Mouse (Mus musculus) spleen, postnatal 14 days (tissue): ENCODE data around the gene Wdfy1.

ENCODE experiments used
- DNase-seq, 2 experiments: peaks; one replicate each; pipeline ENCODE4 v3.0.0; 2021 to 2022; ENCODE audit warnings: low spot score in 2 of 2

Gene Wdfy1

DNA sequence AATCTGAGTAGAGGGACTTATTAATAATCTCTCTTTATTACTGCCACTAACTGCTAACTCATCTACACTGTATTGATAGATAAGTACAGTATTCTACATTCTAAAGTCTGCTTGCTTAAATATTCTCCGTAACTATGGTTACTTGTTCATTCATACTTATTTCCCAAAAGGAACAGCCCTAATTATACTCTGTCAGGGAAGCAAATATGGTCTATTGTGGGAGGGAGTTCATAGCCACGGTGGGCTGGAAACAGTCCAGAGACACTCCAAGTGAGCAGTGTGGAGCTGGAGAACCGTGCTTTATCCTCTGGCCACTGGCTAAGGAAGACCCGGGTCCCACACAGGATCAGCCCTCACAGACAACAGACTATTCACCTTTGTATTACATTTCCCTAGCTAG is 65.3 kb downstream of the Wdfy1 start:
- no peak for DNase-seq

GRCm38 (mm10) chr1:79710216-79710615 is 65.7 kb downstream of the Wdfy1 start:
- DNase-seq: no peak

DNA sequence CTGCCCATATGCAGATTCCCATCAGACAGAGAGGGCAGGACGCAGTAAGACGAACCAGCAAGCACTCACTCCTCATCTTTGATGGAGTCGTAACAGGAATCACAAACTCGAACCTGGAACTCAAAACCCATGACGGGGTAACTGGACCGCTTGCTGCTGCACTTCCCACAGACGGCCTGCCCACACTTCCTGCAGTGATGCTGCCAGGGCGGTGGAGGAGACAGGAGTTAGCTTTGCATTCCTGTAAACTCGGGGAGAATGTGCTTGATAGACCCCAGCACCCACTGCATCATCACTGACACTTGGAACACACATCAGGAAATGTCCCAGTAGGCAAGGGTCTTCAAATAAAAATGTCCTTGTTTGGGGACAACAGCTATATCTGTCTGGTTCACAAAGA is 68.6 kb downstream of the Wdfy1 start:
- DNase-seq: no peak

- DNase-seq: no peak
These were observed 69.2 kb downstream of the Wdfy1 start for GRCm38 (mm10) chr1:79706707-79707106.

GRCm38 (mm10) chr1:79704672-79705071 is 71.3 kb downstream of the Wdfy1 start:
- no peak for DNase-seq

DNA sequence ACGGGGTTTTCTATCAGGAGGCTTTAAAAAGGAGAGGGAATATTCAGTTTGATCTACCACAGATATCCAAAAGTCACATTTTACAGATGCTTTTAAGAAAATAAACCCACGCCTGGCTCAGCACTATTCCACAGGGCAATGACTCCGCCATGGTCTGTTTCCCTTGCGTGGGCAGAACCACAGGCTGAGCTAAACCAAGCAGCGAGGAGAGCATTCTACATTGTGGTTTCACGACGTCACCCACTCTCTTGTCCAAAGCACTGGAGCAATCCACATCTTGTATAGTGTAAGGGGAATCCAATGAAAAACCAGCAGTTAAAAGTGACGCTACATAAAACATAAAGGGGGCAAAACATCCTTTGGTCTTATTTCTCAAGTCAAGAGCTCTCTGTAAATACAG is 72.4 kb downstream of the Wdfy1 start:
- DNase-seq: no peak

DNA sequence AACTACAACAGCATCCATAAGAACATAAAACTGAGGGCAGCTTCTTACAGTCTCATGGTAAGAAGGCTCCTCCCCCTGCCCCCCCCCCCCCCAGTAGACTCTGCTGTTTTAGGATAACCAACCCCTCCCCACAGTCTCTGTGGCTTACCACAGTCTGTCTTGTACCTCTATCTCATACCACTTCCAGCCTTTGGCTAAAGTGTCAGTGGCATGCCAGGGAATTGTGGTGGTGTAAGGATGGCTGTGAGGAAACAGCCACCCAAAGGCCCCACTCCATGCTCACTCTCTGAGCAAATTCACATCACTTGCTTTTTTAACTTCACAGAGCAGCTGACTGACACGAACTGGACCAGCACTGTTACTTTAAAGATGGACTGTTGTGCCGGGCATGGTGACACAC is 77.4 kb downstream of the Wdfy1 start:
- DNase-seq: no peak

GRCm38 (mm10) chr1:79697382-79697781 is 78.6 kb downstream of the Wdfy1 start:
- no peak for DNase-seq

DNA sequence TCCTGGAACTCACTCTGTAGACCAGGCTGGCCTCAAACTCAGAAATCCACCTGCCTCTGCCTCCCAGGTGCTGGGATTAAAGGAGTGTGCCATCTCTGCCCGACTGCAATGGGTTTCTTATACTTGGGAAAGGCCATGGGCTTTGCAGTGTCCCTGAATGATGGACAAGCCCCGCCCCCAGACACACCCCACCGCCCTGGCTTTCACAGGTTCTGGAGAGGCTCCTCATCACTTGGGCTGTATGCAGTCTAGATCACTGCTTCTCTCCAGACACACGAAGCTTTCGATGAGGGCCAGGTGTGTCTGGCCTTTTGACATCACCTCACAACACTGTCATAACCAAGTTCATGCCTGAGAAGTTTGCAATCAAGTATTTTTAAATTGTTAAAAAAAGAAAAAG is 79.0 kb downstream of the Wdfy1 start:
- DNase-seq: no peak

GRCm38 (mm10) chr1:79692482-79692881 is 83.5 kb downstream of the Wdfy1 start:
- no peak for DNase-seq

GRCm38 (mm10) chr1:79687254-79687653 is 88.7 kb downstream of the Wdfy1 start:
- no peak for DNase-seq

GRCm38 (mm10) chr1:79684027-79684426 is 91.9 kb downstream of the Wdfy1 start:
- DNase-seq: no peak

DNA sequence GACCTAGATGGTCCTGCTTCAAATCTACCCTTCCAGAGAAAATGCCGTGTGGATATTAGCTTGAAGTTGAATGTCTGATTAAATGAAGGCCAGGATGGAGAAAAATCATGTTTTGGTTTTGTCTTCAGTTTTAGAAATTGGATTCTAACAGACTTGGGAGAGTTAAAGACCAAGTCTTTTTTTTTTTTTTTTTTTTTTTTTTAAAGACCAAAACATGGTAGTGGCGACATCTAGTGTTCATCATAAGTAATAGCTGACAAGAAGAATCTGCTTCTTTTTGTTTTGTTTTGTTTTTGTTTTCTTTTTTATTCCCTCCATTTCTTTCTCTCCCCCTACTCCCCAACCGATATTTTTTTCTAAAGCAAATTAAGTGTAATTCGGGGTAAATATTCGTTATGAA is 93.0 kb downstream of the Wdfy1 start:
- no peak for DNase-seq

- no peak for DNase-seq
These were observed 95.2 kb downstream of the Wdfy1 start for GRCm38 (mm10) chr1:79680777-79681176.

- no peak for DNase-seq
These were observed 97.7 kb downstream of the Wdfy1 start for GRCm38 (mm10) chr1:79678117-79678684.

GRCm38 (mm10) chr1:79675716-79676115 is 100.2 kb downstream of the Wdfy1 start:
- no peak for DNase-seq

DNA sequence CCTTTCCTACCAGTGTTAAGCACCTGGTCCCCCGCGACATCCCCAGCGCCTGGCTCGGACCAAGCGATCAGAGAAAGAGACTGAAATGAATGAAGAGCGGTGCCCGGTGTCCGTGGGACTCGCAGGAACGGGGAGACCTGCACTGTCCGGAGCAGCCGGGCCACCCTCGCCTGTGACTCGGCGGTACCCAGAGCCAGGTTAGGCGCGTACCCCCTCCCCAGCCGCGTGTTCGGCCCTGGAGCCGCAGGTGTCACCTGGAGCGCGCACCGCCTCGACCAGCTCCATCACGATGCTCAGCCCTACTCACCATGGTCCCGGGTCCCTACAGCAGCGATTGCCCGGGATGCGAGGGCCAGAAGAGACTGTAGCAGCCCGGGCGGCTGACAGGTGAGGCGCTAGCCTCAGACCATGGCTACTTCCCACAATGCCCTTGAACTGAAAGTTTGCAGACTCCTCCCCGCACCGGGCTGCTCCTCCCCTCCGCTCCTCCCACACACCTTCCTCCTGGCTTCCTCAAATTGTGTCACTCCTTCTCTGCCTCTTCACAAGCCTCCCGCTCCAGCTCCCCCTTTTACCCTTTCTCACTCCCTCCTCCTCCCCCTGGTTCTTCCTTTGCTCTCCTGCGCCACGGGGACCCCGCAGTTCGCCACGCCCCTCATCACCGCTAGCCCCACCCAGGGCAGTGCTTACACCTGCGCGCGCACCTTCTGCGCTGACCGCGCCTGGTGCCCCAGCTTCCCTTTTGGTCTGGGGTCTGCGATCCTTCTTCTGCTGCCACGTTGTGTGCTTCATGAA is 104.2 kb downstream of the Wdfy1 start, which contains the start of gene Ap1s3:
TSS of gene Ap1s3 (minus strand) at position 430 of the 795 bp plus-strand sequence.
- peak; percentile 49 to 67 for DNase-seq

- peak; percentile 9 to 39 for DNase-seq
These were observed 104.8 kb downstream of the Wdfy1 start for GRCm38 (mm10) chr1:79671196-79671542.

DNA sequence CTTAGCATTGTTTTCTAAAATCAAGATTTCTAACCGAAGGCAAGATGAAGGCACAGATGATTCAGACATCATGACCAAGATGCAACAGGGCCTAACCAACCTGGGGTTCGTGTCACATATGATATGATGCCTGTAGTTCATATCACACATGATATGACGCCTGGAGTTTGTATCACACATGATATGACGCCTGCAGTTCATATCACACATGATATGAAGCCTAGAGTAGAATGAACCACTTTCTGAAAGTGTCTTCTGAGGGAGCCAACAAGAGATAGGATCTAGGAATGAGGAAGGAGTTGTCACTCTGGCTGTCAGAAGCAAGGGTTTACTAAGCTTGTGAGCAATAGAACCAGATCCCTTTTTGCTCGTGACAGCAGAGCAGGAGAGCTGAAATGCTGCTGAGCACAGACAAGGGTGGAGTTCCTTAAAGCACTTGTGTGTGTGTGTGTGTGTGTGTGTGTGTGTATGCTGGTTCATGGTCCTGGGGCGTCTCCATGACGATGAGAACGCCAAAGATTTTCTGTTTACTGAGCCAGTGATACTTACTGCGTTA is 106.4 kb downstream of the Wdfy1 start:
- no peak for DNase-seq

GRCm38 (mm10) chr1:79664911-79665310 is 111.0 kb downstream of the Wdfy1 start:
- no peak for DNase-seq

- no peak for DNase-seq
These were observed 116.3 kb downstream of the Wdfy1 start for GRCm38 (mm10) chr1:79659598-79659997.

- no peak for DNase-seq
These were observed 118.5 kb downstream of the Wdfy1 start for GRCm38 (mm10) chr1:79657411-79657810.

GRCm38 (mm10) chr1:79655819-79656555 is 120.0 kb downstream of the Wdfy1 start:
- DNase-seq: no peak
